Mouse (Mus musculus) myocyte (in vitro differentiated cells): ENCODE results near the gene Zkscan14. TPM values are rescaled to one million over a fixed set of nuclear protein-coding genes. Genes with fewer than 3 reads are reported as not detected.

ENCODE experiments used
- H3K27me3 ChIP-seq: one replicate; pipeline ENCODE4 v1.6.1; 2011; ENCODE audit not compliant: control insufficient read depth, insufficient read depth, insufficient read length
- H3K36me3 ChIP-seq: one replicate; pipeline ENCODE4 v1.6.1; 2011; ENCODE audit not compliant: control insufficient read depth, insufficient read depth
- H3K4me2 ChIP-seq: one replicate; pipeline ENCODE4 v1.6.1; 2011; ENCODE audit warnings: low read depth, control low read depth
- H3K4me3 ChIP-seq: one replicate; pipeline ENCODE4 v1.5.1; 2011; ENCODE audit warnings: mild to moderate bottlenecking, control low read depth, moderate library complexity
- H3K79me2 ChIP-seq: one replicate; pipeline ENCODE4 v1.6.1; 2011; ENCODE audit not compliant: control insufficient read depth, insufficient read depth
- H3ac ChIP-seq: one replicate; pipeline ENCODE4 v1.6.1; 2011; ENCODE audit not compliant: control insufficient read depth, insufficient read length
- CEBPB ChIP-seq: IDR thresholded peaks from 2 replicates; pipeline ENCODE4 v1.6.1; 2011; ENCODE audit warnings: mild to moderate bottlenecking, moderate library complexity; ENCODE audit not compliant: poor library complexity, insufficient read depth, severe bottlenecking
- E2F4 ChIP-seq: IDR thresholded peaks from one replicate; pipeline ENCODE4 v1.6.1; 2011; ENCODE audit warnings: mild to moderate bottlenecking, control low read depth, moderate library complexity; ENCODE audit not compliant: insufficient read depth
- MAX ChIP-seq: IDR thresholded peaks from one replicate; pipeline ENCODE4 v1.6.1; 2011; ENCODE audit warnings: low read depth, mild to moderate bottlenecking, control low read depth
- MYOD1 ChIP-seq, 3 experiments: IDR thresholded peaks; one replicate each; pipeline ENCODE4 v1.6.1; 2011; ENCODE audit warnings: control low read depth in 2 of 3, low read depth in 2 of 3, mild to moderate bottlenecking in 2 of 3, moderate library complexity in 1 of 3; ENCODE audit not compliant: insufficient read length in 2 of 3, control insufficient read depth in 1 of 3
- MYOG ChIP-seq, 3 experiments: IDR thresholded peaks; one replicate each; pipeline ENCODE4 v1.6.1; 2011; ENCODE audit warnings: control low read depth in 2 of 3, low read depth in 2 of 3, mild to moderate bottlenecking in 2 of 3; ENCODE audit not compliant: insufficient read length in 2 of 3, control insufficient read depth in 1 of 3, insufficient read depth in 1 of 3
- POLR2A ChIP-seq: IDR thresholded peaks from one replicate; pipeline ENCODE4 v1.6.1; 2011; ENCODE audit warnings: low read depth, mild to moderate bottlenecking, control low read depth, moderate library complexity; ENCODE audit not compliant: insufficient read length
- POLR2AphosphoS2 ChIP-seq: IDR thresholded peaks from one replicate; pipeline ENCODE4 v1.6.1; 2011; ENCODE audit warnings: low read depth, control low read depth; ENCODE audit not compliant: insufficient read length
- REST ChIP-seq: IDR thresholded peaks from one replicate; pipeline ENCODE4 v1.6.1; 2011; ENCODE audit warnings: mild to moderate bottlenecking, control low read depth, moderate library complexity; ENCODE audit not compliant: insufficient read depth, insufficient read length
- SRF ChIP-seq: IDR thresholded peaks from one replicate; pipeline ENCODE4 v1.6.1; 2011; ENCODE audit warnings: low read depth; ENCODE audit not compliant: control insufficient read depth, insufficient read length
- TCF12 ChIP-seq: IDR thresholded peaks from one replicate; pipeline ENCODE4 v1.6.1; 2011; ENCODE audit warnings: mild to moderate bottlenecking, control low read depth; ENCODE audit not compliant: poor library complexity, insufficient read depth, severe bottlenecking
- TCF3 ChIP-seq: IDR thresholded peaks from one replicate; pipeline ENCODE4 v1.6.1; 2011; ENCODE audit warnings: low read depth, control low read depth; ENCODE audit not compliant: insufficient read length
- USF1 ChIP-seq: IDR thresholded peaks from one replicate; pipeline ENCODE4 v1.6.1; 2011; ENCODE audit warnings: low read depth, mild to moderate bottlenecking, control low read depth, moderate library complexity
- polyA plus RNA-seq: library from polyadenylated mRNA; unstranded; fragments of >200 nt; fragmentation: generic; extraction: Trizol; gene quantifications from one replicate; pipeline ENCODE4 v1.2.1, GENCODE M21; 2012; ENCODE audit warnings: missing spikeins

Gene Zkscan14
- polyA plus RNA-seq, 1 experiment, result 5.8 TPM

DNA sequence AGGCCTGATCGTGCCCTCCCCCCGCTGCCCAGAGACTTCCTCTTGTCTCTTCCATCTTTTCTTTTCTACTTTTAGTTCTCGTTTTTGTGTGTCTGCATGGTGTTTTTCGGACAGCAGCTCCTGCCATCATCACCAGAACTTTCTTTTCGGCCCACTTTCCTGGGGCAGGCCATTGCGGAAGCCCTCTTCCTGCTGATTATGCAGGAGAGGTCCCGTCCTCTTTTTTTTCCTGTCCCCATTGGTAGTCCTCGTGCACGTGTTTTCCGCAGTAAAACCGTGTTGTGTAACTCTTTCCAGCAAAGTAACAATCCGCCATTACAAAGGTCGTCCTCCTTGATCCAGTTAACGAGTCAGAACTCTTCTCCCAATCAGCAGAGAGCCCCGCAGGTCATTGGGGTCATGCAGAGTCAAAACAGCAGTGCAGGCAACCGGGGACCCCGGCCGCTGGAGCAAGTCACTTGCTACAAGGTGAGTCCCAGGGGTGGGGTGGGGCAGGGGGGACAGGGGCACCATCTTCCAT lies 23.1 kb downstream of the Zkscan14 start:
- peaks cover 18% of the 10 kb centered on the region for H3K36me3 ChIP-seq
- H3K4me2 ChIP-seq, result no peak overlapping the region
- TF ChIP-seq MAX (no peak), REST (no peak), USF1 (no peak), E2F4 (no peak), POLR2A (no peak), TCF12 (no peak), MYOD1 (IDR thresholded peaks at IDR 0.05; ENCODE audit: control insufficient read depth in 1 of 3, insufficient read length in 2 of 3, low read depth in 2 of 3) (no peak), SRF (no peak), MYOG (IDR thresholded peaks at IDR 0.05; ENCODE audit: control insufficient read depth in 1 of 3, insufficient read depth in 1 of 3, insufficient read length in 2 of 3, low read depth in 2 of 3) (no peak), POLR2AphosphoS2 (no peak), TCF3 (no peak), CEBPB (no peak)
- no peak overlapping the region for H3K4me3 ChIP-seq
- H3K27me3 ChIP-seq, result no peaks in the 10 kb centered on the region
- no peak overlapping the region for H3ac ChIP-seq
- no peaks in the 10 kb centered on the region for H3K79me2 ChIP-seq

GRCm38 (mm10) chr5:145167306-145167661 lies 34.4 kb downstream of the Zkscan14 start:
- TF ChIP-seq MYOG (IDR thresholded peaks at IDR 0.05; ENCODE audit: control insufficient read depth in 1 of 3, insufficient read depth in 1 of 3, insufficient read length in 2 of 3, low read depth in 2 of 3) (no peak), POLR2A (no peak), USF1 (no peak), POLR2AphosphoS2 (peak; percentile 6), REST (no peak)
- Histone ChIP-seq H3ac (peak overlapping the region; percentile 44), H3K27me3 (no peaks in the 10 kb centered on the region), H3K36me3 (peaks cover 8% of the 10 kb centered on the region), H3K4me3 (peak overlapping the region; percentile 87), H3K79me2 (peaks cover 46% of the 10 kb centered on the region), H3K4me2 (peak overlapping the region; percentile 81)

GRCm38 (mm10) chr5:145166536-145167305 lies 34.9 kb downstream of the Zkscan14 start, which contains the start of the genes Ptcd1 and Cpsf4:
Gene Ptcd1, minus strand, starts transcription at chr5:145167108.
Gene Cpsf4, plus strand, starts transcription at chr5:145167213.
- Histone ChIP-seq H3K79me2 (peaks cover 46% of the 10 kb centered on the region), H3K4me2 (peak within 1 kb of the TSS; percentile 96), H3K4me3 (peak within 1 kb of the TSS; percentile 87), H3K27me3 (no peaks in the 10 kb centered on the region), H3ac (peak within 1 kb of the TSS; percentile 44), H3K36me3 (peaks cover 7% of the 10 kb centered on the region)
- TF ChIP-seq CEBPB (0 out of 2 replicates have a peak, but pooled peaks have one; percentile 44), SRF (peak; percentile 84), REST (no peak), POLR2AphosphoS2 (peak; percentile 87), POLR2A (peak; percentile 93), E2F4 (peak; percentile 46), MYOG (IDR thresholded peaks at IDR 0.05; ENCODE audit: control insufficient read depth in 1 of 3, insufficient read depth in 1 of 3, insufficient read length in 2 of 3, low read depth in 2 of 3) (no peak), USF1 (no peak), MAX (no peak)

DNA sequence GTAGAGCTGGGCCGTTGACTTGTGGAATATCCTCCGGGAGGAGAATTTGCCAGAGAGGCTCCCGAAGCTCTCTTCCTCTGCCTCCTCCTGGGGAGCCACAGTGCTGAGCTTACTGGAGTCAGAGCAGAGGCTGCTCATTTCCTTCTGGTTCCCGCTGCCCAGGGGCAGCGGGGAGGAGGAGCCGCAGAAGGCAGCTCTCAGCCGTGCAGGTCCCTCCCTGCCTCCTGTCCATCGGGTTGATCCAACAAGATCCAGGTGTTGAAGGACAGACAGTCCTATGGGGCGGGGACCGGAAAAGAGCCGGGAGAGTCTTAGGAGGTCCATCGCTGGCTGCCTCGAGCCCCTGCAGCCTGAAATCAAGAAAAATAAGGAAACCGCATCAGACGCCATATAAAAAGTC lies 36.5 kb downstream of the Zkscan14 start:
- peaks cover 3% of the 10 kb centered on the region for H3K36me3 ChIP-seq

More for the DNA sequence above, 36.5 kb downstream of the Zkscan14 start:
- Histone ChIP-seq H3K27me3 (no peaks in the 10 kb centered on the region), H3K4me2 (no peak overlapping the region), H3K4me3 (peak overlapping the region; percentile 87), H3K79me2 (peaks cover 36% of the 10 kb centered on the region), H3ac (no peak overlapping the region)
- TF ChIP-seq CEBPB, result no peak
- no peak for TF ChIP-seq MAX
- TF ChIP-seq REST, result no peak
- TF ChIP-seq E2F4, result no peak
- TF ChIP-seq USF1, result no peak
- TF ChIP-seq MYOG (IDR thresholded peaks at IDR 0.05; ENCODE audit: control insufficient read depth in 1 of 3, insufficient read depth in 1 of 3, insufficient read length in 2 of 3, low read depth in 2 of 3), result no peak
- no peak for TF ChIP-seq SRF
- no peak for TF ChIP-seq POLR2A
- no peak for TF ChIP-seq TCF12
- no peak for TF ChIP-seq TCF3
- TF ChIP-seq POLR2AphosphoS2, result no peak
